Mouse (Mus musculus) retina, postnatal 1 day (tissue): ENCODE data around the gene Umodl1.

Source experiments
- DNase-seq: peaks from one replicate; pipeline ENCODE4 v3.0.0-alpha.2; 2012

Gene Umodl1

DNA sequence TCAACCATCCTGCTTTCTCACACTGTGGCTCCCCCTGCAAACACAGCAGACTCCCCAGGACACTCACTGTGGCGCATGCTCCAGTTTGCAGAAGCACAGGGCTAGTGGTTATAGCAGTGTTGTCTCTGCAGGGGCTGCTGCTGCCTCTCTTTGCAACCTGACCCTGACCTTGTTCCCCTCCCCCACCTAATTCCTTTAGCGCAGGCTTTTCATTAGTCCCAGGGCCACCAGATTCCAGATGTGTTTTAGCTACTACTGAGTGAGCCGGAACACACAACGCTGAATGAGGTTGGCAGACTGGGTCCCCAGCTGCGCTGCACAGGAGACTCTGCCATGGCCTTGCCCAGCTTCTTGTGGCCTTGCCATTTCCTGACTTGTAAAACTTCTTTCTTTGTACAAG is 46.5 kb downstream of the Umodl1 start:
- no peak for DNase-seq

DNA sequence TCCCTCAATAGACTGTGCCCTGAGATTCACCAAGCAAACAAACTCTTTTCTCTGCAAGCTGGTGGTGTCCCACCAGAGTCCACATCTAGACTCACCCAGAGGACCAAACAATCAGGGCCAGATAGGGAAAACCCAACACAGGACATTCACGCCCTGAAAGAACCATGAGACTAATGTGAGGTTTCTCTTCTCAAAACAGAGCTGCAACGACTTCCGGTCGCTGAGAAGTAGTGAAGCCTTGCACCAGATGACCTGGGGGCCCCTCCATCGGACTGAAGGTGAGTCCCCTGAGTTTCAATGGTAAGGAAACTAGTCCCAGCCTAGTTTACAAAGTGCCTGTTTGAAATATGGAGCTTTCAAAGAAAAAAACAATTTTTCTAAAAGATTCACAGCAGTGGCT is 48.2 kb downstream of the Umodl1 start:
- DNase-seq: no peak

DNA sequence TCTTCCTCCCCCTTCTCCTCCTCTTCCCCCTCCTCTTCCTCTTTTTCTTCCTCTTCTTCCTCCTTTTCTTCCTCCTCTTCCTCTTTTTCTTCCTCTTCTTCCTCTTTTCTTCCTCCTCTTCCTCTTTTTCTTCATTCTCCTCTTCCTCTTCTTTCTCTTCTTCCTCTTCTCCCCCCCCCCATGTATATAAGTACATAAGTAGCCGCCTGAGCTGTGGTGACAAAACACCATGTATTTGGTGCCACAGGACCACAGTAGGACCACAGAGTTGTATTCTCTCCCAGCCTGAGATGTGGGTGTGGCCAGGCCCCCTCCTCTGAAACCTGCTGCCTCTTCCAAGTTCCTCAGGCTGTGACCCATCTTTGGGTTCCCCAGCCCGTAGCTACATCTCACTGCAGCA is 50.8 kb downstream of the Umodl1 start:
- DNase-seq: no peak

DNA sequence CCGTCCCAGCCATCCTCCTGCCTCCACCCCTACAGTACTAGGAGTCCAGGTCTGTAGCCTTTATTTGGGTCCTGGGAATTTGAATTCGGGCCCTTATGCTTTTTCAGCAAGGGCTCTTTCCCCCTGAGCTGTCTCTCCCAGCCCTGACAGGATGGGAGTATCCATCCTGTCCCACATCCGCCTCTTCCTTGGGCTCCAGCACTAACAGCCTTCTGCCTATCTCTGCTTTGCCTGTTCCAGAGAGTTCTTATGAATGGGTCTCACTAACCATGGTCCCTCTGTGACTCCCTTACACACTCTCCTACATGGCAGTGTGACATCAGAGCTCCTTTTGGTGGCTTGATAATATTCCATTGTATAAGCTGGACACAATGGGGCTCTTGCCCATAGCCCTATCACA is 52.9 kb downstream of the Umodl1 start:
- DNase-seq: no peak

DNA sequence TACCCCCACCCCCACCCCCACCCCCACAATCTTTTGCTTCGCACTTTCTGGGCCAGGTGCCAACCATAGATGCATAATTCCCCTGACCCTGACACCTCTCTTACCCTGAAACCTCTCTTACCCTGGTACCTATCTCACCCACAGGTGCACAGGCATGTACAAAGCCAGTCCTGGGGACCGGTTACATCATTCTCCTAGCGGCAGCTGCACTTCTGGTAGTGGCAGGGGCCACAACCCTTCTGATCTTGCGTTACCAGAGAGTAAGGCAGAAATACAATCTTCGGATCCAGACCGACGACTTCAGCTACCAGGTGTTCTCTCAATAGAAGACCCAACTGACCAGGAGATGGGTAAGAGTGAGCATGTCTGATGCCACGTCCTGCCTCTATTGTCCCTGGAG is 54.0 kb downstream of the Umodl1 start:
- DNase-seq: no peak

DNA sequence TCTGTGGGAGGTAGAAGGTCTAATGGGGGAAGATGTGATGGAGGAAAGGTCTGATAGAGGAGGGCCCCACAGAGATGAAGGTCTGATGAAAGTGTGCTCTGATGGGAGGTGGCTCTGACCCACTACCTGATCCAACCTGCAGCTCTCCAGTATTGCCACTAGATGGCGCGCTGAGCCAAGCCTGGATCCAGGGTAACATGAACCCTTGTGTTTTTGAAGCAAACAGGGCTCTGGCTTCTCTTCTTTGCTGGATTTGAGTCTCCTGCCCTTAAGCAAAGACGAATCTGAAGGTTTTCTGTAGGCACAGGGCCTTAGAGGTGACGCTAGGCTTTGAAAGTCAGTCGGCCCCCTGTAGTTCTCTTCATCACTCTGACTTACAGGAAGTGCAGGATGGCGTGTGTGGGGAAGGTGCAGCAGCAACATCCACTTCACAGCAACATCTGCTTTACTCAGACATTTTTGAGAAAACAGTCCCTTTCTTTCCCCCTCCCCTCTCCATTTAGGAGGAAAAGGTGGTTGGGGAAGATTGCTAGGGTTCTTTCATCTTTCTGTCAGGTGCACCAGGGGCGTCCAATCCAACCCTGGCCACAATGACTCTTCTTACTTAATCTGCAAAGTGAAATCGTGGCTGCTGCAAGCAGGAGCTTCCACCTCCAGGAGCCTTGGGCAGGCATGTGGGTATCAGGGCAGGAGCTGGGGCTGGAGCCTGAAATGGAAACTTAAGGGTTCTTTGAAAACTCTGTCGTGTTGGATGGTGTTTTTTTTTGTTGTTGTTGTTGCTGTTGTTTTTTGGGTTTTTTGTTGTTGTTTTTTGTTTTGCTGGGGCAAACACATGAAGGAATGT is 57.3 kb downstream of the Umodl1 start:
- peak; percentile 76 for DNase-seq

DNA sequence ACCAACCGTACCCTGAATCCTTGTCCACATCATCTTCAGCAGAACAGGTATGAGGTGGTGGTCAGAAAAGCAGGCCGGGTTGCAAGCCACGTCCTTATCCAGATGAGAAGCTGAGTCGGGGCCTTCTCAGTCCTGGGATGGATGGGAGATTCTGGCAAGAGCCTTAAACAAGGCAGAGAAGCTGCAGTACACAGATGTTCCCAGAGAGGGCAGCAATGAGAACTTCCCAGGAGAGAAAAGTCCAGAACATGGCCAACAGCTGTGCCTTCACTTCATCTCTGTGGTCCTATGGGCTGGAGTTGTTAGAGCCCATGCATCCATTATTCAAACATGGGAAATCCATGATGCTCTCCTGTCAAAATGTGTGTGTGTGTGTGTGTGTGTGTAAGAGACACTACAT is 63.8 kb downstream of the Umodl1 start:
- peak; percentile 88 for DNase-seq

DNA sequence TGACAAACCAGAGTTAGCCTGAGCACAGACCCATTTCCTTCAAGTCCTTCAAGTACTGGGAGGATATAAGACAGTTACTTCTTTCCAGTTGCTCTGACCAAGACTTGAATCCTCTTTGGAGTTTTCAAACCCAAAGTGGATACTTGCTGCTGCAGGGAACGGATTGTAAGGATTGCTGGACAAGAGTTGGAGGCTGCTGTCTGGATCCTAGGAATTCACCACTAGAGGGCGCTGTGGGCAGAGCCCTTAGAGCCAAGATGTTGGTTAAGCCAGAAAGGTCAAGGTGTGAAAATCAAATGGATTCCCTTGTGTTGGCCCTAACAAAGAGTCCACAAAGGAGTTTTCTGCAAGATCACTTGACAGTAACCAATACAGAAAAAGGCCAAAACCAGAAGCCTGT is 65.1 kb downstream of the Umodl1 start:
- peak; percentile 82 for DNase-seq

DNA sequence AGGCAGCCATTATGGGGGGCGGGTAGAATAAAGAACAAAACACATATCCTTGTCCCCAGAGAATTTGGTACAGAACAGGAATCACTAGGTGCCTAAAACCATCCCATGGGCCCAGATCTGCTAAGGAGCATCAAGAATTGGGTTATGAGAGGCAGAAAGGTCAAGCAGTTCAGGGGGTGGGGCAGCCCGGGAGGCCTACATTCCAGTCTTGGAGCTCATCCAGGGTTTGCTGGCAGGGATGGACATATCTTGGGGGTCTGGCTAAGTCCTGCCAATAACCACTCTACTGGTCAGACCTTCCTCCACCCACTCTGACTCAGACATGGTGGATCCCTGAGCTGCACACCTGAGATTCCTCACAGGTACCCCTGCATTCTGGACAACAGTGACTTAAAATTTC is 65.6 kb downstream of the Umodl1 start:
- no peak for DNase-seq

DNA sequence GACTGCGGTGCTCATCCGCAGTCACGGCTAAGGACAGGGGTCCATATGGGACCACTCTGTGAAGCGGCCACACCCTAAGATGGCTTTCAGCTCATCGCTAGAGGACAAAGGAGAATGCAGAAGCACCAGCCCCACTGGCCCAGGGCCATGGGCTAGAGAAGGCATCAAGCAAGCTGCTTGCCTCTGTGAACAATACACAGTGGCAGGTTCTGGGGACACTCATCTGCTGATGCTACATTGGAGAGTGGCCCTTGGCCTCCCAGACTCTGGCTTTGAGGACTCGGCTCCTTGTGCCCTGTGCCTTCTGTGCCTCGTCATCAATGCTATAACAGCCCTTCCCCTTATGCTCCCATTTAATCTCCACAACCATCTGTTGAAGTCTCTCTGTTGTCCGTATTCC is 66.8 kb downstream of the Umodl1 start:
- peak; percentile 34 for DNase-seq

DNA sequence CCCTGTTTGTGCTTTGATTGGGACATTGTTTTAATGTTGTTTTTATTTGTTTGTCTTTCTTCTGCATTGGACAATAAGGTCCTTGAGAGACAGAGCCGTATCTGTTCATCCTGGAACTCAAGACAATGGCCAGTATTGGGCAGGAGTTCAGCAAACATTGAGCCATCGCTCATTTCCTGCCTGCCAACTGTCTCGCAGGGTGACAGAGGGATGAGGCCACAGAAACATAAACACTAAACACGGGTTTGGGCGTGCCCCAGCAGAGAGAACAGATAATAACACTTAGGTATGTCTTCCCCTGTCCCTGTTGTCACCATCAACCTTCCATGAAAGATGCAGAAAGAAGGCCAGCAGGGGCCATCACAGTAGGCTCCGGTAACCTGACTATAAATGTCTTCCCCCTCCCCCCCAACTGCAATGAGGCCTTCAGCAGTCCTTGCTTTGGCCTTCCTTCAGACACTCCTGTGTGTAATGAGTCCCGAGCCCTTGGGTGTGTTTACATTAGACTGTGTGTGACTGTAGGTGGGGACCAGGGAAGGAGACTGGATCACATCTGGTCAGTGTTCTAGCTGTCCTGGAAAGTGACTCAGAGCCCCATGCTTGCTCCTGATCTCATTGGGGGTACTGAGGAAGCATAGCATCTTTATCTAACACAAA is 69.8 kb downstream of the Umodl1 start:
- DNase-seq: no peak

DNA sequence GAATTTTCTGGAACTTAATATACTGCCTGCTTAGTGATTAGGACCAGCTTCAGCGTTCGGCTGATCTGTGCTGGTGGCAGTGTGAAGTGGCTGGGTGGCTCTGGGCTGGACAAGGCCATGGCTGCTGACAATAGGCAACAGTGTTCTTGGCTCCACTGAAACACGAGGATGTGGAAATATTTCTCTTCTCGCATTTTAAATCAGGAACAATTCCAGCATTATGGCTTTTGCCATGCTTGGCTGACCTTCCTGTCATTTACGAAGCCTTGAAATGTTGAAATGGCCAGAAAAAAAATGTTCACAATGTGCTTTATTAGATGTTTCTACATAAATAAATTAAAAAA is 70.3 kb downstream of the Umodl1 start:
- DNase-seq: no peak

DNA sequence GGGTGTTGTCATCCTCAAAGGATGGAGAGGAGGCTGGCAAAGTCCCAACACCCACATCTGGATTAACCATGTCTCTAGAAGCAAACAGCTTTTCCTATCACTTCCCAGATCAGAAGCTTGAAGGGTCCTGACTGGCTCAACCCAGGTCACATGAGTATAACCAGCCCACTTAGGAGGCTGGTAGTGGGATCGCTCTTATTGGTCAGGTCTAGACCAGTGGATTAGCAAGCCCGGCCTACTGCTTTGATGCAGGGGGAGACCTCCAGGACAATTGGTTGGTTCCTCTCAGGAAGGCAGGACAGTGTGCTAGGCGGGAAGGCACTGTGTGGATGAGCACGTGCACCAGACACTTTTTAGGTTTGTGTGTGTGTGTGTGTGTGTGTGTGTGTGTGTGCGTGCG is 72.5 kb downstream of the Umodl1 start:
- DNase-seq: no peak

DNA sequence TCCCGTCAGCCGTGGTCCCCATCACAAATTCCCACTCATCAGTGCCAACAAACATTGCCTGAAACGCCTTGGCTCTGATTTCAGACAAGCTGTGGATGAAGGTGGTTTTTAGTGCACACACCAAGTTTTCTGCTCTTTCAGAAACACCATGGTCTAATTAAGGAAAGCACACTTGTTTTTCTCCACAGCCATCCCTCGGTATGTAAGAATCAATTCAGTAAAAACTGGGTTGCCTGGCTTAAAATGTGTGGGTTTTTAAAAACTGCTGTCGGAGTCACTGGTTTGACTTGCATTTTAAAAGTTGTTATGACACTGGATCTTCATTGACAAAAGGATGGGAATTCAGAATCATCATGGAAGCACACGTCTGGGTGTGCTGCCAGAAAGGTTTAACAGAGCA is 73.3 kb downstream of the Umodl1 start:
- no peak for DNase-seq

DNA sequence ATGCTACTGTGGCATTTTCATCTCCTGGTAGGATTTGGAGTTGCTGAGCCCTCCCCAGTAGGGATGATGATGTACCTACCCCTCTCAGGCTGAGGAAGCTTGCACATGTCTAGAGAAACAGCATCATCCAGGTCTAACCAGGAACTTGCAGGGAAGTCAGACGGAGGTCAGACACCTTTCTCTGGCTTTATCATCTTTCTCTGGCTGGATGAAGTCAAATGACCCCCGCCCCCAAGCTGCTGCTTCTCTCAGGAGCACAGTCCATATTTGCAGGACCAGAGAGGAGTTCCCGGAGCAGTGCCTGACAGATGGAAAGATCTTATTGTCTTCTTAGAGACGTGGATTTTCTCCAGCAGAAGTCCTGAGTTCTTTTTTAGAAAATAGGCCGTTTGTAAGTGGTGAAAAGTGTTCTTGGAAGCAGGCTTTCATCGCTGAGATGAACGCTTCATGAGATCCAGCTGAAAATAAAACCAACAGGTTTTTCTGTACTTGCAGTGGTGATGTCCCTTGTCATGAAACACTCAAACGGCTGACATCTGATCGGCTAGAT is 74.5 kb downstream of the Umodl1 start:
- DNase-seq: no peak

DNA sequence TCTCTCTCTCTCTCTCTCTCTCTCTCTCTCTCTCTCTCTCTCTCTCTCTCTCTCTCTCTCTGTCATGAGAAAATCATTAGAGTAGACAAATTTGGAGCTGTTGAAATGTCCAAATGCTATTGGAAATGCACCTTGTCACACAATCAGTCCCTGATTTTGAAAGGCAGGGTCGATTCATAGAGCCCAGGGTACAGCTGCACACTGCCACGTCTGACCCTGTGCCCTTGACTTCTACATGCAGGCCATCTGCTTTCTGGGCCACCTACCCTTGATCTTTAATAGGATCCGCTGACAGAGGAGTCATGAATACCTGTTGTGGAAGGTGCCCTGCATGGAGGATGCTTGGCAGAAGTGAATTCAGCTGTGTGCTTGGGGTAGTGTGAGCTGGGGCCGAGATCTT is 75.0 kb downstream of the Umodl1 start:
- DNase-seq: no peak

DNA sequence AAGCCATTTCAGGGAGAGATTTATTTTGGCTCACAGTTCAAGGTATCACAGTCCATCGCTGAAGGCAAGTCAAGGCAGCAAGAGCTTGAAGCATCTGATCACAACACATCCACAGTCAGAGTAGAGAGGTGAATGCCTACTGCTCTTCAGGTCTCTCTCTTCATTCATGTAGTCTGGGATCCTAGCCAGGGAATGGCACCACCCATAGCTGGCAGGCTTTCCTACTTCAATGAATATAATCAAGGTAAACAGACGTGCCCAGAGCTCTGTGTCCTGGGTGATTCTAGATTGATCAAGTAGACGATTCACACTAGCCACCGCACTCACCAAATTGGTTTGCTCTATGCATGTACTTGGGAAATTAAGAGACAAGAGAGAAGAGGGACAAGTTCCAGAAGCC is 77.9 kb downstream of the Umodl1 start:
- no peak for DNase-seq

DNA sequence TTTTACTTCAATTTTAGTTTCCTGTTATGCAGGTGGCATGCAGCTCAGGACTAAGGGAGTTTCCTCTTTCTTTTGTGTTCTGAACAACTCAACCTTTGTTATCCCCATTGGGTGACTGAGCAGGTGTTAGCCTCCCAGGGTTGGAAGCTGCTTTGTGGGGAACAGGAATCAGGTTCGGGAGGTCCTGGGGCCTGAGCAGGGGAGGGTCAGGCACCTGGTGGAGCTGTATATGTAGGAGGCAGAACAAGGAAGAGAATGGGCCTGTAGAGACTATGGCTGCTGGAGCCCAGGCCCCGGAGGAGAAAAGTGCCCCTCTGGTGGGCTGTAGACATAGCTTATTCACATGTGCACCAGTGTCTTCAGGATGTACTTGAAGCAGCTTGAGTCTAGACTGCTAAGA is 78.8 kb downstream of the Umodl1 start:
- DNase-seq: no peak

DNA sequence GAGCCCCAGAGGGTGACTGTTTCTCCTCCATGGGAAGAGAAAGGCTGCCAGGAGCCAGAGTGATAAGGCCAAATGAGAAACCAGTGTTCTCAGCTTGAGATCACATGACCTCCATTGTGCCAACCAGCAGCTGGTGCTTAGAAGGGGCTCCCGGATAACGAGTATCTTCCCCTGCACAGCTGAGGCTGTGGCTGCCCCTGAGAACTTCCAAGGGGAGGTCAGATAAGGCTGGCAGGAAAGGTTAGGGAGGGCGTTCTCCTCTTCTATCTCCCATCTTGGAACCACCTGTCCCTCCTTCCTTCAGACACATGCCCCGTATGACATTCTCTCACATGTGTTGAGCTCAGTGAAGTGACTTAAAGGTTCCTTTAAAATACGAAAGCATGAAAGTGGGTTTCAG is 79.7 kb downstream of the Umodl1 start:
- peak; percentile 79 for DNase-seq

DNA sequence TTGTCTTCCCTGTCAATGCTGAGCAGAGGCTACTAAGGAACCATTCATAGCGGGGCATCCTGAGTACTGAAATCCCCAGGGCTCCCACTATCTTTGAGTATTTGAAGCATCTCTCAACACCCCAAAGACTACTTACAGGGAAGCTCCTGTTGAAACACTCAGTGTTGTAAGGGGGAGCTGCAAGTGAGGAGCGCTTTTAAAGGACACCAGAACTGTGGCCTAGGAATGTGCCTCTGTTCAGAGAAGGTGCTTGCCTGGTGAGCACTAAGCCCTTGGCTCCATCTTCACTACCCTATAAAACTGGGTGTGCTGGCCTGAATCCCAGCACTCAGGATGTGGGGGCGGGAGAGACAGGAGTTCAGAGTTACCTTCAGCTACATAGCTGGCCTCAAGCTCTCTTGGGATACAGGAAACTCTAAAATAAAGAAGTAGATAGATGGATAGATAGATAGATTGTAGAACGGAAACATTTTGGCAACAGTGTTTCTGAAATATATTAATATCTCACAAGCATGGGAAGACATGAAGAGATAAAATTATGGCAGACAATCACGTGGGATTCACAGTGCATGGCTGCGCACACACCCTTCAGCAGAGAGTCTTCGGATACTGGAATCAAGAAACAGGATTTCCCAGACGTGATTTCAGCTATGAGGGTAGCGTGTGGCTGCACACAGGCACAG is 80.4 kb downstream of the Umodl1 start:
- DNase-seq: no peak

DNA sequence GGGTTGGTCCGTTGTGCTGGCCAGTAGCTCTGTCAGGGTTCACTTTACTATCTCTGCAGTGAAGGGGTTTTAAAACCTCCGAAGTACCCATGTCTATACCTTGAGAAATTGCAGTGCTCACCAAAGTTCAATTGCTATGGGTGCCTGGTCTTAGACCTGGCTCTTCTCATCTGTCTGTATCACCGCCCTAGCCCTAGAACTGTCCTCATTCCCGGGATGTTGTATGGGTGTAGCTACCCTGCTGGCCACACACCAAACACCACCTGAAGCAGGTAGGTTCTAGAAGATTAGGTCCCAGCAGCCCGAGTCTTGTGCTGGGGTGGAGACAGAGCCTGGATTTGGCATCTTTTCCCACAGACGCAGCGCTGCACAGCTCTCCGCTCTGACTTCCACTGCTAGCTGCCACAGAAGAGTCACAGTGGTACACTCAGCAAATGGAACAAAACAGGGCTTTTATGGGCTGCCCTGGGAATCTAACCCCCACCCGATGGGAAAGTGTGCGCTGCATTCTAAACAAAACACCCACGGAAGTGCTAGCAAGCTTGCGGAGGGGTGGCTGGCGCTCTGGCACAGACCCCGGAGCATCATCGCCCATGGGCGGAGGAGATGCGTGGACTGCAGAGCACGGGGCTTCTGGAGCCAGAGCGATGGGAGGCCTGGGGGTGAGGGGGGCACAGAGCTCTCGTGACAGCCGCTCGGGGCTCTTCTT is 81.9 kb downstream of the Umodl1 start:
- no peak for DNase-seq

DNA sequence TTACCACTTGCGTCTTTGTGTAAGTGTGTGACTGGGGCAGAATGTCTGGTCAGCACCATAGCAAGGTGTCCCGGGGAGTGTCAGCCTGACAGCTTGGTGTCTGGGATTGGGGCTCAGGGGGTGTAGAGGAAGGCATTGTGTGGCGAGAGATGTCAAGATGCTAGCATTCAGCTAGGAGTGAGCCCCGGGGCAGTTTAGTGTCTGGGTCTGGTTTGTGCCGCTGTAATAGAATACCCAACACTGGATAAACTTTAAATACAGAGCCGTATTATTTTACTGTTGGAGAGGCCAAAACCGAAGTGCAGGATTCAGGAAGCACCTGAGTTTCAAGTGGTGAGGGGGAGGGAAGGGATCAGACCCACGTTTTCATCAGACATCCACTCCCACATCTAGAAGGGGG is 82.9 kb downstream of the Umodl1 start:
- no peak for DNase-seq

DNA sequence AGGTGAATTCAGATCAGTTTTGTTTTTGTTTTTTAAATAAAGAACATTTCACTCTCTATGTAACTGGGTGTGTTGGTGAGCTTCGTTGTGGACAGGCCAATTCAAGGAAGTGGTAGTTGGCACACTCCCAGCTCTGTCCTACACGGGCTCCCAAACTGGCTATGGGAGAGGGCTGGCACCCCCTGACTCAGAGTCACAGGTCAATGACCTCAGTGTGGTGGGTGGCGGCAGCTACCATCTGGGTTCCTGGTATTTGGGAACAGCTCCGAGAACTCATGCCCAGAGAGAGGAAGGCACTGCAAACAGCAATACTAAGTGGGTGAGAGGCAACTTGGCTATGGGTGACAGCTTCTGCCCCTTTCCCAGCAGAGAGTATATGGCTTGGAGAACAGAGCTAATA is 83.9 kb downstream of the Umodl1 start:
- DNase-seq: no peak
